Mouse (Mus musculus) embryo, embryonic 10 days (tissue): ENCODE results near the gene Braf.

Experiments used
- DNase-seq: peaks from one replicate; pipeline ENCODE4 v3.0.0-alpha.2; 2015; ENCODE audit warnings: low spot score

The Braf gene

GRCm38 (mm10) chr6:39607365-39607764 is 117.9 kb downstream of the Braf start:
- DNase-seq: no peak

DNA sequence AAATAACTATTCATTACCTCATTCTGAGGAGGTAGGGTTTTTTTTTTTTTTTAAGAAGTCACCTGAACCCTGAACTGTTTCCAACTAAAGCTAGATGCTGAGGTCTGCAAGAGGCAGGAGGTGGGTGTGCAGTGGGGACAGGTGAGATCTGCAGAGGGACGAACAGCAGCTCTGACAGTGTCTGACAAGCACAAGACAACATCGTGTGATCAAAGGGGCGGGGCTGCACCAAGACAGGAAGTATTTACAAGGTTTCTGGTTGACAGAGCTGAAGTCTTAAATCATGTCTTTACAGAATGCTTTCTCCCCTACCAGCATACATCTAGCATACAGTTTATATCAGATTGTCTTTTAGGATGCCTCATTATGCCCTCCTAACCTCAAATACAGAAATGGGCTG is 118.4 kb downstream of the Braf start:
- DNase-seq: no peak

GRCm38 (mm10) chr6:39606056-39606455 is 119.2 kb downstream of the Braf start:
- no peak for DNase-seq

DNA sequence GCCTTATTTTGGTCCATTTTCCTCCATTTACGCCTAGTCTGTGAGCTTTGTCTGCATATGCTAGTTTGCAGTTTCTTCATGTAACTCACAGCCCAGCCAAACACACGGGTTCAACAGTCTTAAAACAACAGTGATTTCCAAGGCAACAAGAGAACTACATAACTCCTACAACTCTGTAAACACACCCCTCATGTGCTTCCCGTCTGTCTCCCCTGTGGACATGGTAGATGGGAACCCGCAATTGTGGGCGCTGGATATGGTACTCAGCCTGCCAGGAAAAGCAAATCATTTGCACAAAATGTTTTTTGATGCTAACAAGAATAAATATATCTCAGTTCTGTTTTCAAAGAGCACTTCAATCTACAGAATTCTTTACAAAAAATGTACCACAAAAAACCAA is 120.7 kb downstream of the Braf start:
- DNase-seq: no peak

GRCm38 (mm10) chr6:39601828-39602227 is 123.4 kb downstream of the Braf start:
- no peak for DNase-seq

DNA sequence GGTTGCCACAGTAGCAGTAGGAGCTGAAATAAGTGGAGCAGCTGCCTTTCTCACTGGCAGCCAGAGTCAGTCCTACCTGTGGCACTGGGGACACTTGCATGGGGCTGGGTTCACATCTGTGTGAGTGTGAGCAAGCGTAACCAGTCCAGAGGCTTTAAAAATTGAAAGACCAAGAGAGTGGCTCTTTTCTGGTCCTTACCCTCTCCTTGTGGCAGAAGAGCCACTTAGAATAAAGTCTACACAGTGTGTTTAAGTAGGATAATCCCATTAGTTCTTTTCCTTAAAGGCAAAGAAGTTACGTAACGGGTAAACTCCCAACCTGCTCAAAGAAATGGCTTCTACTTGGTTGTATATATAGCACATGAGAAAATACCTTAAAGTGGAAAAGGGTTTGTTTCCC is 124.4 kb downstream of the Braf start:
- DNase-seq: no peak

- peak; percentile 99 for DNase-seq
These were observed 132.7 kb downstream of the Braf start, which contains the start of gene Ndufb2 for GRCm38 (mm10) chr6:39592401-39593214. Gene Ndufb2, plus strand, starts transcription at chr6:39592574.

DNA sequence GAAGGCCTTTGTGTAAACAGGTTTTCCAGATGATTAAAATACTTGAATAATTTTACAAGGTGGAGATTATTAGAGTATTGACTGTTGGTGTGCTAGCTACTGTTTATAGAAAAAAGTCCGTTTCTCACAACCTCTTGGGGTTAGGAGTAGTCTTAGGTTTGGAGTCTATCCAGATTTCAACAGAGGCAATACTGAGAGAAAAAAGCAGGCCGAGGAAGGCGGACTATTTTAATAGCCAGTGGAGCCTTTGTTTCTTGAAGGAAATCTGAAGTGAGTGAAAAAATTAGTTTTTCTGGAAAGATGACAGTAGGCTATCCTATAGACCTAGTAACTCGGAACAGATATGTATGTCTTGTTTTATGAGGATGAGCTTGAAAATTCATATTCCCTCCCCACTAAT is 133.8 kb downstream of the Braf start:
- no peak for DNase-seq

DNA sequence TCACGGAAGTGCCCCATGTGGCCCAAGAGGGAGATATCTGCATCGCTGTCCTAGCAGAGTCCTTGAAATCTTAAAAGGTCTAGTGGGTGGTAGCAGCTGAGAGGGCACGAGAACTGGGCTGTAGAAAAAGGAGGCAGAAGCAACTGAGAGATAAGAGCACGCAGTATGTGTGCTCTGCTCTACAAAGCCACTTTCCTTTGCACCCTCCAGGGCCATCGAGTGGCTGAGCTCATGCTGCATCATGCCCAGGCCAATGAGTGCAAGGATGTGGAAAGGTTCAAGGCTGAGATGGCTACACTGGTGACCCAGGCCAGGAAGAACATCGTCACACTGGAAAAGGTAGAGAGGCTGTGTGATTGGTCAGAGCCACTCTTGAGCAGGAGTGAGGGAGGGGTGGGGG is 139.7 kb downstream of the Braf start, which contains the start of gene Gm42420:
Gm42420 (plus strand) TSS at position 237 of the 400 bp plus-strand sequence.
- DNase-seq: no peak

DNA sequence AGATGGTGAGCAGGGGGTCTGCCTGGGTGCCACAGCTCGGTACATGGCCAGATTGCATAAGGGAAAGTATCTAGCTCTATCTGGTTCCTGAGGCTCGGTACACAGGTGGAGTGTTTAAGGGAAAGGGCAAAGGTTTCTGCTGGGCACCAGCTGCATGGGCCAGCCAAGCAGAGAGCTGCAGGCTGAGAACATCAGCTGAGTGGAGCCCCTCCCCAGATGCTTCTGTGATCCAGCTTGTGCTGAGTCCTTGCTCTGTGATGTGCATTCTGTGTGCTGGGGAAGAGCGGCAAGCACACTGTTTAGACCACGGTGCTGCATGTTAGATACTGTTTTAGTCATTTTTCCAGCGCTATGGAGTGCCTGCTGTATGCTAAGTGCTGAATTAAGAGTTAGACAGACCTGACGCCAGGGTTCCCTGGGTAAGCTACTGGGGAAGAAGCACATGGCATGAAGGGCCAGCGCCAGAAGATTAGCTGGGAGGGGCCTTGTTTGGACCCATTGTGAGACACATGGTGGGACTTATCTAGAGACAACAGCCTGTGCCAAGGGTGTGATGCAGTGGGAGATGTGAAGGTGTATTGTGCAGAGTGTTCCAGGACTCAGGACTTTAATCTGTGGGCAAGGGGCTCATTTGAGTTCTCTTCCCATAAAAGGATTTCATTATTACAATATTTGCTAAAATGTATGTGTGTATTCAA is 144.0 kb downstream of the Braf start:
- no peak for DNase-seq

GRCm38 (mm10) chr6:39580558-39580957 is 144.7 kb downstream of the Braf start:
- no peak for DNase-seq

GRCm38 (mm10) chr6:39579552-39579951 is 145.7 kb downstream of the Braf start:
- DNase-seq: no peak

DNA sequence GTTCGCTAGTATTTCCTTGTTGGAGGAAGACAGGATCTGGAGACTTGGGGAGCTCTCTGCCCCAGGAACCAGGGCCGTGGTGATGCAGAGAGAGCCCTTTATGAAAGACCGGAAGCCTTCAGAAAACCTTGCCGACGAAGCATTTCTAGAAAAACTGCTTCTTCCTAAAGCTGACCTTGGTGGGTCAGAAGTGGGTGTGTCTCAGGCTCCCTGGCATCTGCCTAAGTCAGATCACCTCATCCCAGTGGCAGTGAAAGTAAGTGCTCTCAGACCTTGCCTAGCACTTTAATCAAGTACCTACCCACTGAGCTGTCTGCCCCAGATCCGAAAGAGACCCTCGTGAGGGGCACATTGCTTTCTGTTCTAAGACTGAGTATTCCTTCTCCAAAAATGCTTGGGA is 150.3 kb downstream of the Braf start:
- DNase-seq: no peak

GRCm38 (mm10) chr6:39574555-39574869 is 150.8 kb downstream of the Braf start:
- no peak for DNase-seq

- DNase-seq: peak; percentile 94
These were observed 151.3 kb downstream of the Braf start, which contains the start of gene Adck2 for GRCm38 (mm10) chr6:39573791-39574554. Gene Adck2, plus strand, starts transcription at chr6:39573873.

GRCm38 (mm10) chr6:39570426-39570825 is 154.8 kb downstream of the Braf start:
- DNase-seq: no peak

DNA sequence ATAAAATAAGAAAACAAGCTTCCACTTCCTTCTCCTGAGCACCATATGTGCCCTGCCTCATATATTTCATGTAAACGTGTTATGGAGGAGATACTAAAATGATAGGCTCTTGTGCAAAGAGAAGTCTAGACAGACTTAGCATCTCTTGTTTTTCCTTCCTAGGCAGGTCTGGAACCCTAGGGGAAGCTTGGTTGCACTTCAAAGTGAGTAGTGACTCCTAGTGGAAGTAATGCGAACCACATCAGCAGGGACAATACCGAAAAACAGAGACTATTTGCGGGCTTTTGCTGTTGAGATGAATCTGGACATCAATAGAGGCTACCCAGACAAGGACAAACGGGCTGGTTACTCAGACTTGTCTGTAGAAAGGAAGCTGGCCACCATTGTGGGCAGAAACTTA is 157.7 kb downstream of the Braf start:
- peak; percentile 78 for DNase-seq

GRCm38 (mm10) chr6:39562166-39563015 is 162.9 kb downstream of the Braf start:
- DNase-seq: peak; percentile 94

DNA sequence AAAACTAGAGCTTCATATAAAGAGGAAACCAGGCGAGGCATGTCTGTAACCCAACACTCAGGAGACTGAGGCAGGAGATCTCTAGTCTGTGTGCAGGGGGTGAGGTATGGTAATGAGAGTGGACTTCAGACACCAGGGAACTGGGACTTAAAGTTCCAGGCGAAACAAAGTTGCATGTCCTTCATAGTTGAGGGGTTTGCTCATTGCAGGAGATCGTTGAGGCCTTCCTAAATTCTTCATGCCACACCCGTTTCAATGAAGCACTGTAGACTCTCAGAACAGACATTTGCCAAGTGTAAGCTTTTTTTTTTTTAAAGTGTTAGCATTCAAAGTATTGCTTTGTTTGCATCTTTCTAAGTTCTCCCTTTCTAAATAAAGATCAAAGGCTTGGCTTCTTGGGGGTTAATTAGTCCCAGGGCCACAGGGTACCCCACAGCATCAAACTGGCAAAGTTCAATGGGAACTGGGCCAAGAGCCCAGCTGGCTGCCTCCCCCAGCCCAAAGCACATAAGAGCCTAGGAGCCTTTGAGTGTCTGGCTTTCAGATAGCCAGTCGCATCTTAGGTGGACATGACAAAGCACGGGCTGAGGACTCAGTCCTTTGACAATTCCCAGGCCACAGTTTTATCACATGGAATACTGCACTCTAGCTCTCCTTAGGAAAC is 165.9 kb downstream of the Braf start:
- DNase-seq: peak; percentile 47

DNA sequence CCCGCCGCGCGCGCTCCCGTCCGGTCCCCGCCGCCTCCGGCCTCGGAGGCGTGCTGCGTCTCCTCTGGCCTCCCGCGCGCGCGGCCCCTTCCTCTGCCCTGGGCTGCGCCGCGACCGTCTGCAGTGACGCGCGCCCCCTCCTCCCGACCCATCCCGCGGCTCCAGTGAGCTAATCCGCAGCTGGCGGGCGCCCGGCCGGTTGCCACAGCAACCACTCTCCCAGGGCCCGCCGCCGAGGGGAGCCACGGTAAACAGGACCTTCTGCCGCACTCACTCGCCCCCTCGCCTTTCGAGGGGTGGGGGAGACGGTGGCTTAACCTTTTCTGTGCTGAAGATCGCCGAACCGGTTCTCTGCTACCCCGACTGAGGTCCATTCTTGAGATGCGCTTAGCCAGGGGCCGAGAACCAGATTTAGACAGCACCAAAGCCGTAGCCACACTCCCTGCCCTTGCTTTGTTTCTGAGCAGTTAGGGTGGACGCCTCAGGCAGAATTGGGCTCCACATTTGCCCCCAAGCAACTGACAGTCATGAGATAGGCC is 167.5 kb downstream of the Braf start, which contains the start of gene Dennd2a:
Dennd2a (minus strand) TSS at position 145 of the 539 bp plus-strand sequence.
- DNase-seq: peak; percentile 96
